Mouse (Mus musculus) heart, postnatal 0 days (tissue): ENCODE results near the gene Gm10645.

Experiments used
- CTCF ChIP-seq: IDR thresholded peaks from 2 replicates; pipeline ENCODE4 v1.5.1; 2016; ENCODE audit warnings: antibody characterized with exemption, control low read depth, low read depth
- EP300 ChIP-seq: IDR thresholded peaks from 2 replicates; pipeline ENCODE4 v1.6.1; 2016; ENCODE audit warnings: antibody characterized with exemption, low read depth

DNA sequence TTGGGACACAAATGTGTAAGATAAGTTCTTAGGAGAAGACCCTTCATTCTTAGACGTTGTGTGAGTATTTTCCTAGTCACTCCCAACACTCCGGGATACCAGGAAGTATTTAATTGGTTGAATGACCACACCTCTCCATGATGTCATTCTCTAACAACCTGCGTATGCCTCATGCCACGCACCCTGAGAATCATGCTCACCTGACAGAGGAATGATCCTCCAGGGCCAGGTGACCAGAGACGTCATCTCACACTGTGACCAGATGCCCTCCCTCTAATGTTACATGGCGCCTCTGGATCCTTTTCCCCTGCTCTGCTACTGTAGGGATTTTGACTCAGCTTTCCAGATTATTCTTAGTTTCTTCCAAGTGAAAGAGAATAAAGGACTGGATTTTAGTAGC is 16.8 kb downstream of the Gm10645 start:
- TF ChIP-seq CTCF (no peak), EP300 (no peak)
